Comparison of ENCODE assay signal across 8 mouse cellular contexts in the genomic region with DNA sequence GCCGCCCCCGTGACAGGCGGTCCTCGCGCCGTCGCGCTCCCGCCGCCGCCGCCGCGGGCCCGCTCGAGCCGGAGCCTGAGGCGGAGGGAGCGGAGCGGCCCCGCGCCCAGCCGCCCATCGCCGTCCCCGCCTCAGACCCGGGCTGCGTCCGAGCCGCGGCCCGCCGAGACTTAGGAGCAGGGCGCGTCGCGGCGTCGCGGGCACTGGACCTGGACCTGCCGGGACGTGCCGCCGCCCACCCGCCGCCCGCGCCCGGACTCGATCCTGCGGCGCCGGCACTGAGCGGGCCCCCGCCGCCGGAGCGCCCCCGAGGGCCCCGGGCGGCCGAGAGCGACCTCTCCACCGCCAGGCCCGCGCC. TPM values are rescaled to one million over a fixed set of nuclear protein-coding genes. Genes with fewer than 3 reads are reported as not detected.
A peak's percentile ranks its signal among the peaks of the same experiment; 100 is the strongest.
DNase-seq lines count a peak whose midpoint lies in the region; ATAC-seq and TF ChIP-seq lines count a peak whose summit lies in the region.

No protein-coding gene starts in this region.

- H3K36me3 ChIP-seq in embryonic facial prominence, embryonic 11.5 days (replicated peaks; ENCODE audit: control insufficient read depth, insufficient read depth, low read depth, low read length), result no peaks in the 10 kb centered on the region
- H3K36me3 ChIP-seq in hindbrain, embryonic 14.5 days (replicated peaks; ENCODE audit: control insufficient read depth, insufficient read depth), result no peaks in the 10 kb centered on the region
- no peaks in the 10 kb centered on the region for H3K36me3 ChIP-seq in midbrain, embryonic 14.5 days (ENCODE audit: control insufficient read depth, insufficient read depth, low read length)

- H3K4me1 ChIP-seq in embryonic facial prominence, embryonic 11.5 days (ENCODE audit: control insufficient read depth, insufficient read depth, low read length), result no peaks in the 10 kb centered on the region; the same call in 1 of the 2 replicates
- H3K4me1 ChIP-seq in hindbrain, embryonic 14.5 days (replicated peaks; ENCODE audit: control insufficient read depth, insufficient read depth, low read length), result peaks cover 39% of the 10 kb centered on the region
- peaks cover 39% of the 10 kb centered on the region for H3K4me1 ChIP-seq in midbrain, embryonic 14.5 days (ENCODE audit: control insufficient read depth, insufficient read depth, low read length)

- no peaks in the 10 kb centered on the region; the same call in 1 of the 2 replicates for H3K27me3 ChIP-seq in embryonic facial prominence, embryonic 11.5 days (ENCODE audit: control insufficient read depth, insufficient read depth, low read length)
- no peaks in the 10 kb centered on the region for H3K27me3 ChIP-seq in hindbrain, embryonic 14.5 days (ENCODE audit: control insufficient read depth, insufficient read depth, low read length)
- no peaks in the 10 kb centered on the region for H3K27me3 ChIP-seq in midbrain, embryonic 14.5 days (ENCODE audit: control insufficient read depth, insufficient read depth, low read length)

- WGBS in embryonic facial prominence, embryonic 11.5 days, result 0% methylated on average over 30 of the region's 66 CpGs
- 1% methylated on average over 32 of the region's 66 CpGs for WGBS in hindbrain, embryonic 14.5 days
- 0% methylated on average over 57 of the region's 66 CpGs for WGBS in midbrain, embryonic 14.5 days

- ATAC-seq in embryonic facial prominence, embryonic 11.5 days (replicated peaks; ENCODE audit: insufficient number of reproducible peaks, low FRiP score, low TSS enrichment, low read depth), result peak; percentile 58
- peak; percentile 36 for ATAC-seq in hindbrain, embryonic 14.5 days (ENCODE audit: low FRiP score)
- peak; percentile 35; the same call in 1 of the 2 replicates for ATAC-seq in midbrain, embryonic 14.5 days (ENCODE audit: low FRiP score, low TSS enrichment)

- peak in 1 of 2 experiments; percentile 35 for DNase-seq in layer of hippocampus, adult 2 months (ENCODE audit: low spot score in 2 of 2)
- DNase-seq in layer of hippocampus, adult 9-11 months, result no peak
- DNase-seq in embryonic facial prominence, embryonic 11.5 days (ENCODE audit: low spot score), result peak; percentile 53
- no peak for DNase-seq in hindbrain, embryonic 14.5 days (ENCODE audit: low spot score)
- DNase-seq in midbrain, embryonic 14.5 days, result no peak
- DNase-seq in thymus, adult 18-20 months, result no peak
- DNase-seq in ovary, postnatal 36 days (ENCODE audit: low spot score), result no peak
- no peak for DNase-seq in urinary bladder, adult 18-20 months (ENCODE audit: low spot score in 2 of 2)

- no peaks in the 10 kb centered on the region for H3K9me3 ChIP-seq in embryonic facial prominence, embryonic 11.5 days (replicated peaks; ENCODE audit: control insufficient read depth, low read length)
- no peaks in the 10 kb centered on the region for H3K9me3 ChIP-seq in hindbrain, embryonic 14.5 days (ENCODE audit: control insufficient read depth, low read length)
- no peaks in the 10 kb centered on the region for H3K9me3 ChIP-seq in midbrain, embryonic 14.5 days (ENCODE audit: control insufficient read depth, low read length)

- H3K27ac ChIP-seq in layer of hippocampus, adult 2 months, result peak overlapping the region; percentile 95
- peak overlapping the region; percentile 94 for H3K27ac ChIP-seq in embryonic facial prominence, embryonic 11.5 days (replicated peaks; ENCODE audit: low read depth, low read length)
- peak overlapping the region; percentile 99 for H3K27ac ChIP-seq in hindbrain, embryonic 14.5 days
- peak overlapping the region; percentile 99 for H3K27ac ChIP-seq in midbrain, embryonic 14.5 days (replicated peaks; ENCODE audit: low read depth, low read length)

- no peak for TF ChIP-seq CTCF in layer of hippocampus, adult 2 months (conservative IDR thresholded peaks at IDR 0.05)

- H3K4me2 ChIP-seq in embryonic facial prominence, embryonic 11.5 days (ENCODE audit: low read depth, low read length), result peak overlapping the region; percentile 67
- peak overlapping the region; percentile 75 for H3K4me2 ChIP-seq in hindbrain, embryonic 14.5 days (replicated peaks)
- peak overlapping the region; percentile 83 for H3K4me2 ChIP-seq in midbrain, embryonic 14.5 days (ENCODE audit: low read length)

- H3K9ac ChIP-seq in embryonic facial prominence, embryonic 11.5 days (replicated peaks; ENCODE audit: low read length), result peak overlapping the region; percentile 97
- peak overlapping the region; percentile 97 for H3K9ac ChIP-seq in hindbrain, embryonic 14.5 days
- peak overlapping the region; percentile 99 for H3K9ac ChIP-seq in midbrain, embryonic 14.5 days (replicated peaks; ENCODE audit: low read length)

- H3K4me3 ChIP-seq in layer of hippocampus, adult 2 months, result peak overlapping the region; percentile 84
- peak overlapping the region; percentile 97 for H3K4me3 ChIP-seq in embryonic facial prominence, embryonic 11.5 days (ENCODE audit: low read depth, low read length)
- peak overlapping the region; percentile 88 for H3K4me3 ChIP-seq in hindbrain, embryonic 14.5 days (replicated peaks; ENCODE audit: low read length)
- peak overlapping the region; percentile 84 for H3K4me3 ChIP-seq in midbrain, embryonic 14.5 days (replicated peaks; ENCODE audit: low read depth, low read length)

RNA-seq across cellular contexts. Expression of a gene that starts 0.8 kb away (rescaled TPM):
- total RNA-seq in layer of hippocampus, adult 2 months (2021), result 10 to 100 TPM; 74.7 to 82.1 TPM
- polyA plus RNA-seq in embryonic facial prominence, embryonic 11.5 days (2014; fragmentation: Nextera tagmentation; extraction: Ambion mirVana), result 15.4 and 16.7 TPM in 2 replicates
- 23.4 and 25.1 TPM in 2 replicates for polyA plus RNA-seq in hindbrain, embryonic 14.5 days (2014; fragmentation: Nextera tagmentation; extraction: Ambion mirVana)
- polyA plus RNA-seq in midbrain, embryonic 14.5 days (2014; fragmentation: Nextera tagmentation; extraction: Ambion mirVana), result 34.0 and 35.1 TPM in 2 replicates
